Mouse (Mus musculus) neutrophil, adult 5-6 weeks (primary cell): ENCODE measurements around the gene Gm49673. TPM values are rescaled to one million over a fixed set of nuclear protein-coding genes. Genes with fewer than 3 reads are reported as not detected.
"Not testable (repeated sequence)": the region's sequence is repeated elsewhere in the genome, so short reads cannot be mapped to it uniquely, and the experiment has no call there.

Source experiments
- ATAC-seq: fragments of 151-379, 151-347 bp; 2 replicates; pipeline ENCODE4 v1.8.0; 2017; ENCODE audit warnings: mild to moderate bottlenecking, moderate TSS enrichment; ENCODE audit not compliant: insufficient number of reproducible peaks, poor library complexity, low FRiP score, severe bottlenecking; ENCODE audit errors: extremely low read depth
- total RNA-seq: library from RNA; stranded (forward); fragments of 200-1000 nt; gene quantifications from 2 replicates; pipeline ENCODE4 v1.2.3, GENCODE M21; 2017

Gene Gm49673
- 3.6 and 6.1 TPM in 2 replicates for total RNA-seq

DNA sequence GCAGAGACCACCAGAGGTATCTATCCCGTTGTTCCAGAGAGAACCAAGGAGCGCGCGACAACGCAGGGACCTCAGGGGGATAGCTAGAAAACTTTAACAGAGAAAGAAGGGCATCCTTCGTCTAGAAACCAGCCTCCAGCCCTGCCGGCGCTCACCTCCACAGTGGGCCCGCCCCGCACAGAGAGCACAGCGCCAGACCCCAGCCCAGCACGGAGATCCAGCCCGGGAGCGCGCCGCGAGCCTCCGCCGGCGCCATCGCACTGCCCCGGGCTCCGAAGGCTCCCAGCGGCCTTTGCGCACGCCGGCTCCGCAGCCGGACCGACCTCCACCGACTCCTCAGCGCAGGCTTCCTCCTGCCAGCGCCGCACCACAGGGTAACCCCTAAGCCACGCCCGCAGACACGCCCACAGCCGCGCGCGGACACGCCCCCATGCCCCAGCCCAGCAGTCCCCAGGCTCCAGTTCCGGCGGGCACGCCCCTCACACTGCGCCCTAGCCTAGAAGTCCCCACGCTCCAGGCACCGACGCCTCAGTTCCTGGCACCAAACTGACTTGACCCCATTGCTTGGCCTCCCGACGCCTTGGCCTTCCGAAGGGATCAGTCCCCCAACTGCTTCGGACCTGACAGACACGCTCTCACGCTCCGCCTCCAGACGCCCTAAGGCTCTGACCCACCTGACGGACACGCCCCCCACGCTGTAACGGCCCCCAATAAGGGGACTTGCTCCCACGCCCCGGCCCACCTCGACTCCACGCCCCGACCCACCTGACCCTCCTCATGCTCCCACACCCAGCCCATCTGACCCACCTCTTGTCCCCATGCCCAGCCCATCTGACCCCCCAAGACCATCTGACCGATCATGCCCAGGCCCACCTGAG is at the start of gene Gm49673, which contains the start of gene Rnaset2a:
Gene Gm49673 (minus strand): TSS at position 350 of the 878 bp plus-strand sequence.
Gene Rnaset2a (minus strand): TSS at position 659 of the 878 bp plus-strand sequence.
- peak; percentile 92 for ATAC-seq

DNA sequence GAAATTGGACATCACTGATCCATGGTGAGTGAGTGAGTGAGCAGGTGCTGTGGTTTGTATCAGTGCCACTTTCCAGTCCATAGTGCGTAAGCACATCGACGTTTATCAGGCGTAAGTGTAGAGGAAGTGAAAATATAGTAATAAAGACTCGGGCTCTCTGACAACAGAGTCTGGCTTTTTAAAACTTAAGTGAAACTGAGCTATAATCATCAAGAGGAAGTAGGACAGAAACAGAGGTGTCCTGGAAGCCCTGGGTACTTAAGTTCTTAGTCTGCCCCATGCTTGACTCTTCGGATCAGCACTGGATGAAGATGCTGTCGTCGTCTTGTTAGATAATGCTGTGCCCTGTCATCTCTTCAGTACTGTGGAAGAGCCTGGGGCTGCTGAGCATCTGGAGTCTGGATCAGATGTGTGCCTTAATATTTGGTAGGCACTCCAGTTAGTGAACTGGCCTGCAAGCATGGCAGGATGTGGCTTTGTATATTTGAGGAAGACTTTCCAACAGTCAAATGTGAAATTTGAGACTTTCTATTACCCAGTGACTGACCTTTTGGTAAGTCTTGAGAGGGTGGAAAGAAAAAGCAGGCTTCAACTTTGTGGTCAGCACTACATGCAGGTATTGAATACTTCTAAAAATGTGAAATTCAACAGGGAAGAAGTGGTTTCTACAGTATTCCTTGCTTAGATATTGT is 48.2 kb upstream of the Gm49673 start:
- peak; percentile 78 for ATAC-seq

- ATAC-seq = no peak
Measured at GRCm38 (mm10) chr17:8193678-8194077, 46.1 kb upstream of the Gm49673 start.

- no peak for ATAC-seq
Measured at GRCm38 (mm10) chr17:8184217-8184616, 36.6 kb upstream of the Gm49673 start.

- ATAC-seq = no peak
Measured at GRCm38 (mm10) chr17:8183815-8184214, 36.2 kb upstream of the Gm49673 start.

DNA sequence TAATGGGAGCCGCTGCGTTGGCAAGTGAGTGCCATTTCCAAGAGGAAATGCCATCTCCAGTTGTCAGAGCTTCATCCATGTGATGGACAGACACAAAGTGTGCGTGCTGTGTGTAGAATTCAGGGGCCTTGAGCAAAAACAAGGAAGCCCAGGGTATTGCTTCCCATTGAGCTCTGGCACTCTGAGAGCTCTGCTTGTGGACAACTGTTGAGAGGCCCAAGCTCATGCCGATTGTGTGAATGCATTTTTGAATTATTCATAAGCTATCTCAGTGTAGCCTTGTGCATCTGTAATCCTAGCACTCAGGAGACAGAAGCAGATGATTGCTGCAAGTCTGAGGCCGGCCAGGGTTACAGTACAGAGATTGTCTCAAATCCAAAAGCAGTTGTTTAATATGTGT is 29.5 kb upstream of the Gm49673 start:
- ATAC-seq = no peak

- ATAC-seq = peak; percentile 33; the same call in 1 of the 2 replicates
Measured at GRCm38 (mm10) chr17:8171081-8171480, 23.5 kb upstream of the Gm49673 start.

- peak; percentile 65 for ATAC-seq
Measured at GRCm38 (mm10) chr17:8170331-8170730, 22.7 kb upstream of the Gm49673 start.

DNA sequence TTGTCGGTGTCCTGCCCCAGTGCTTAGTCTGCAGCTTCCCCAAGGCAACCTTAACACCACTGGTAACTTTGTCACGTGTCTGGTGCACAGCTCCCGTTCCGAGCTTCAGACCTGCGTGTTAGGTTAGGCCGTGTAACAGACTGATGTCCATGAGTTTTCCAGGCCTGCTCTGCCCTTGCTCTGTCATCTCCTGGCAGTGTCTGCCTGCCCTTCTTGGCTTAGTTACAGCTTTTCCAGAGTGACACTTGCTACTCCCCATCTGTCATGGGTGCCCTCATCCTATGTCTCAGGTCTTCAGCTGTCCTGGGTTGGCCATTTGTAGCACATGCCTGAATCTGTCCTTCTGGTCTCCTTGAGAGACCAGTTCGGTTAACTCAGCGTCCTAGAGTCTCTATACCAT is 19.8 kb upstream of the Gm49673 start:
- ATAC-seq = not testable (repeated sequence)

DNA sequence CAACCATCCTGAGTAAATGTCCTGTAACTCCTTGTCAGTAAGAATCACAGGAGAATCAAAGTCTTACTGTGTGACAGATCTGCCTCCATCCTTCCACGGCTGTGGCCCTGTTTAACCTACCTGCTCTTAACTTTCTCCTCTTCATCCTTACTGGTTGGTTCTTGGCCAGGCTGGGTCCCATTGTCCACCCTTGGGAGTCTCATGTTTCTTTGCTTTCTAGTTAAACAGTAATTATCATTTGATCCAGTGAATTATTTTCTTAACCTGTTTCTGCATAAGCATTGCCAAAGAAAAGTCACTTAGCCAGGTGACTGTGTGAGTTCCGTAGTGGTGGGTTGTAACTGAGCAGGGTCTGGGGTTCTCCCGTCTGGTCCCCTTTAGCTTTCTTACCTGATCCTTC is 18.9 kb upstream of the Gm49673 start:
- not testable (repeated sequence) for ATAC-seq

GRCm38 (mm10) chr17:8165977-8166376 is 18.4 kb upstream of the Gm49673 start:
- ATAC-seq = not testable (repeated sequence)

DNA sequence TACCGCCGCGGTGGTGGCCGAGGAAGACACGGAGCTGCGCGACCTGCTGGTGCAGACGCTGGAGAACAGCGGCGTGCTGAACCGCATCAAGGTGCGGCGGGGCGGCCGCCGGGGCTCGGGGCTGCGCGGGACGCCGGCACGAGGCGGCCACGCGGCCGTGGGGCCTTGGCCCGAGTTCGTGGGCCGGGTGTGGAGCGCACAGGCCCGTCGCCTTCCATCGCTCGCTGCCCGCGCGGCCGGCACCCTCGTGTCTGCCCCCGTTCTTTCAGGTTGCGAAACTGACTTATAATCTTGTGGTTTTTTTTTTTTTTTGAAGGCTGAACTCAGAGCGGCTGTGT is 18.0 kb upstream of the Gm49673 start:
- ATAC-seq = not testable (repeated sequence)

GRCm38 (mm10) chr17:8164701-8165607 is 17.4 kb upstream of the Gm49673 start, which contains the start of gene Fgfr1op:
Fgfr1op (plus strand) TSS chr17:8165501.
- peak; percentile 85 for ATAC-seq

DNA sequence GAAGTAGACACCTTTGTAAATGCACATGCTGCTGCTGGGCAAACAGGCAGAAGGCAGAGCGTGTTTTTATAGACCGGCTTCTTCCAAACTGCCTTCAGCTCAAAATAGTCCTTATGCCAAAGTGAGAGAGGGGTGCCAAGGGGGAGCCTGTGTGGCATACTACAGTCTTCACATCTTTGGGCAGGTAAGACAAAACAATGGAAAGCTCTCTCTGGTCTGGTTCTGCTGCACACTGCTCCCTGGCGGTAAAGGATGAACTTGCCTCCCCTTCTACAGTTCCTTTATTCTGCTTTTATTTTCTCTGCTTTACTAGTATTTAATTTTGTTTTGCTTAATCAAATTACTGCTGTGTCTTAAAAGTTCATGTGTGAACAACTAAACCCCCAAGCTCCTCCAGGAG is 13.4 kb upstream of the Gm49673 start:
- ATAC-seq = not testable (repeated sequence)

- peak; percentile 81 for ATAC-seq
Measured at GRCm38 (mm10) chr17:8158627-8159026, 11.0 kb upstream of the Gm49673 start.

DNA sequence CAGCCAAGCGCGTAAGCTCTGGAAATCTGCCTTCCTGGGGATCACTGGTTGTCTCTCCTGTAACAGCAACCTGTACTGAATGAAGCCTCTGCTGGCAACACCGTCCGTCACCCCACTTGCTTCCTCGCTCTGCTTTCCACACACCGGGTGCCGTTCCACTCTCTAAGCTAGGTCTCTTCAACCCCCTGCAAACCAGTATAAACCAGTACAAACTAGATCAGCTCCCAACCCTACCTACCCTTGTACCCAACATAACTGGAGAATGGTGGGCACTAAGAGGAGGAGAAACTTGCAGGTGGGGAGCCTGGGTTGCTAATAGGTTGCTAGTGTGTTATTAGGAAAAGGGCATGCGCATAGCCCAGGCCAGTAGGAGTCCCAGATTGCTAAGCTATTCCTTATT is 8.4 kb upstream of the Gm49673 start:
- ATAC-seq = not testable (repeated sequence)

GRCm38 (mm10) chr17:8155010-8155409 is 7.4 kb upstream of the Gm49673 start:
- not testable (repeated sequence) for ATAC-seq

DNA sequence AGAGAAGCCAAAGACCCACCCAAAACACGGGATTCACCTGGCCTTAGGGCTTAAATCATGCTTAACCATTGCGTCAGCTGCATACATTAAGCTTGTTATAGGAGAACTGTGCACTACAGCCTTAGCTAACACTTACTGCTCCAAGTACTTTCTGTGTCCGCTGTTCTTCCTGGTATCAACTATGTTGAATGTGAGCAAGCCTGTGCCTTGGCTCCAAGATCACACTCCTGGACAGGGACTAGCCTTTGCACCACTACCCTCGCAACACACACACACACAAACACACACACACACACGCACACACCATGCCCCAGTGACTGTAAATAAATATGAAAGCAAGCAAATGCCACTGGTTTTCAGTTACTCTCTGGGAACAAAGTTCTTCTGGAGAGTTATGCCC is 657 bp downstream of the Gm49673 start:
- not testable (repeated sequence) for ATAC-seq
